Mouse (Mus musculus): Measurements from ENCODE around the gene Btbd18. TPM values are rescaled to one million over a fixed set of nuclear protein-coding genes. Genes with fewer than 3 reads are reported as not detected.
A peak's percentile ranks its signal among the peaks of the same experiment; 100 is the strongest.

The Btbd18 gene
- total and polyA plus RNA-seq, 3 experiments: 0.04 to 0.24 TPM; not detected in 1

GRCm38 (mm10) chr2:84617637-84618515 is 41.0 kb upstream of the Btbd18 start:
- peak overlapping the region; percentile 45 for H3K9ac ChIP-seq (ENCODE audit: insufficient read depth, low read depth)
- peaks cover 2% of the 10 kb centered on the region for H3K9me3 ChIP-seq (replicated peaks; ENCODE audit: low read length)
- no peaks in the 10 kb centered on the region for H3K27me3 ChIP-seq (replicated peaks)
- in situ Hi-C loops (cut with MboI; ENCODE audit: low pct_ligation_motif_present, low pct_unique_long_range_greater_than_20kb, low sequenced_read_pairs): loop anchor here (5.0 kb wide), 1 partner anchor 34 kb away; the partner anchor contains the start of gene Ctnnd1
- peak overlapping the region; percentile 56; the same call in 1 of the 2 replicates for H3K4me2 ChIP-seq (ENCODE audit: insufficient read depth, low read depth, poor library complexity, severe bottlenecking)
- dilution Hi-C loops (cut with MboI; ENCODE audit: extremely low pct_ligation_motif_present, extremely low pct_unique_long_range_greater_than_20kb, low sequenced_read_pairs): no loop called here
- H3K27ac ChIP-seq (ENCODE audit: insufficient read depth, low read depth): no peak overlapping the region
- DNase-seq (ENCODE audit: extremely low read depth): peak; percentile 75
- no peaks in the 10 kb centered on the region for H3K79me2 ChIP-seq (replicated peaks; ENCODE audit: control insufficient read depth, extremely low read depth, insufficient read depth, poor library complexity, severe bottlenecking)
- no peak for TF ChIP-seq MAZ (IDR thresholded peaks at IDR 0.05; ENCODE audit: low read depth, low read length)
- peak; percentile 86 for TF ChIP-seq ELF1 (IDR thresholded peaks at IDR 0.05; ENCODE audit: low read depth, low read length)
- no peak for TF ChIP-seq USF1 (IDR thresholded peaks at IDR 0.05; ENCODE audit: low read depth, low read length)
- TF ChIP-seq POLR2A (IDR thresholded peaks at IDR 0.05; ENCODE audit: low read depth, low read length): no peak
- TF ChIP-seq CHD1 (IDR thresholded peaks at IDR 0.05; ENCODE audit: low read depth, low read length): no peak
- no peak for TF ChIP-seq ZMIZ1 (IDR thresholded peaks at IDR 0.05; ENCODE audit: low read depth, low read length)
- TF ChIP-seq TBP (conservative IDR thresholded peaks at IDR 0.05; ENCODE audit: low read depth, low read length): no peak
- no peak for TF ChIP-seq EP300 (IDR thresholded peaks at IDR 0.05; ENCODE audit: low read length)
- no peak for TF ChIP-seq ZC3H11A (IDR thresholded peaks at IDR 0.05; ENCODE audit: low read depth, low read length)
- no peak for TF ChIP-seq MXI1 (IDR thresholded peaks at IDR 0.05; ENCODE audit: low read depth, low read length)
- TF ChIP-seq RCOR1 (conservative IDR thresholded peaks at IDR 0.05; ENCODE audit: low read depth, low read length): no peak
- no peak for TF ChIP-seq E2F4 (IDR thresholded peaks at IDR 0.05; ENCODE audit: insufficient replicate concordance, low read depth, low read length)
- no peak for TF ChIP-seq MYC (IDR thresholded peaks at IDR 0.05; ENCODE audit: low read depth, low read length)
- TF ChIP-seq ZKSCAN1 (IDR thresholded peaks at IDR 0.05; ENCODE audit: borderline replicate concordance, low read depth, low read length): no peak
- peak; percentile 64 for TF ChIP-seq SMC3 (IDR thresholded peaks at IDR 0.05; ENCODE audit: low read depth, low read length)
- 0 out of 2 replicates have a peak, but pooled peaks have one; percentile 39 for TF ChIP-seq JUND (conservative IDR thresholded peaks at IDR 0.05; ENCODE audit: low read depth, low read length)
- 0 out of 2 replicates have a peak, but pooled peaks have one; percentile 13 for TF ChIP-seq JUN (IDR thresholded peaks at IDR 0.05; ENCODE audit: insufficient read depth, low read depth, low read length)
- no peak for TF ChIP-seq MAFK (IDR thresholded peaks at IDR 0.05; ENCODE audit: insufficient replicate concordance, low read length)
- 0 out of 2 replicates have a peak, but pooled peaks have one; percentile 33 for TF ChIP-seq MEF2A (IDR thresholded peaks at IDR 0.05; ENCODE audit: borderline replicate concordance, low read depth, low read length)
- TF ChIP-seq GABPA (IDR thresholded peaks at IDR 0.05; ENCODE audit: insufficient replicate concordance, low read depth, low read length): no peak
- TF ChIP-seq PAX5 (IDR thresholded peaks at IDR 0.05; ENCODE audit: low read length): no peak
- TF ChIP-seq NELFE (IDR thresholded peaks at IDR 0.05; ENCODE audit: low read depth, low read length): no peak
- no peak for TF ChIP-seq MAX (IDR thresholded peaks at IDR 0.05; ENCODE audit: low read length)
- no peak for TF ChIP-seq ETS1 (conservative IDR thresholded peaks at IDR 0.05; ENCODE audit: low read depth, low read length)
- peak; percentile 65 to 87 for TF ChIP-seq CTCF (conservative IDR thresholded peaks at IDR 0.05 in 1 of 2, IDR thresholded peaks at IDR 0.05 in 1 of 2; ENCODE audit: low read depth in 2 of 2, low read length in 2 of 2)
- no peak for TF ChIP-seq IRF4 (IDR thresholded peaks at IDR 0.05; ENCODE audit: low read depth, low read length)
- TF ChIP-seq SIN3A (IDR thresholded peaks at IDR 0.05; ENCODE audit: low read length): no peak
- TF ChIP-seq HCFC1 (IDR thresholded peaks at IDR 0.05; ENCODE audit: low read depth, low read length): no peak; the same call in 1 of the 2 replicates
- no peak for TF ChIP-seq UBTF (IDR thresholded peaks at IDR 0.05; ENCODE audit: low read depth, low read length)
- peak; percentile 82 for TF ChIP-seq RAD21 (IDR thresholded peaks at IDR 0.05; ENCODE audit: low read depth, low read length)
- peaks cover 0 to 5% of the 10 kb centered on the region in 2 experiments for H3K36me3 ChIP-seq (replicated peaks in 1 of 2; ENCODE audit: control insufficient read depth in 1 of 2, insufficient read depth in 1 of 2, low read length in 1 of 2)
- peak overlapping the region in 1 of 3 experiments; percentile 26 for H3K4me3 ChIP-seq (replicated peaks in 1 of 3; ENCODE audit: low read depth in 2 of 3, low read length in 2 of 3, poor library complexity in 1 of 3)
- H3K4me1 ChIP-seq (ENCODE audit: control insufficient read depth in 1 of 2, insufficient read depth in 2 of 2): peaks cover 4 to 18% of the 10 kb centered on the region in 2 experiments; a peak in 3 of 4 replicates

Measured in CH12.LX (cell line).